Comparison of ENCODE assay signal across 9 mouse cellular contexts in genomic region chr4:128734217-128734616, GRCm38 (mm10). TPM values are rescaled to one million over a fixed set of nuclear protein-coding genes. Genes with fewer than 3 reads are reported as not detected.
DNase-seq lines count a peak whose midpoint lies in the region; ATAC-seq lines count a peak whose summit lies in the region.
"Had no signal": no experiment of that assay in that cellular context is flagged by ENCODE, and none has a peak within 500 bp of the region (broad histone marks: within the 10 kb centered on the region; RNA-seq: fewer than 3 reads in every experiment).

No protein-coding gene starts in this region.

- WGBS in forebrain, embryonic 14.5 days: 7% methylated on average over 5 of the region's 5 CpGs
- WGBS in stomach, embryonic 16.5 days: 18% methylated on average over 5 of the region's 5 CpGs

- peak; percentile 65 for ATAC-seq in forebrain, embryonic 14.5 days
- ATAC-seq in stomach, embryonic 16.5 days (ENCODE audit: insufficient read depth, low FRiP score): peak; percentile 77

- peak overlapping the region; percentile 32 for H3K9ac ChIP-seq in forebrain, embryonic 14.5 days (ENCODE audit: low read length)
- H3K9ac ChIP-seq in stomach, embryonic 16.5 days (ENCODE audit: low read length): 0 out of 2 replicates have a peak overlapping the region, but pooled peaks have one; percentile 6

- 0 out of 2 replicates have a peak overlapping the region, but pooled peaks have one; percentile 0 for H3K4me3 ChIP-seq in forebrain, embryonic 14.5 days (ENCODE audit: low read depth, low read length)
- H3K4me3 ChIP-seq in stomach, embryonic 16.5 days (replicated peaks; ENCODE audit: low read length): no peak overlapping the region
- H3K4me3 ChIP-seq: megakaryocyte, embryonic 14.5 days had no signal

- H3K27me3 ChIP-seq in forebrain, embryonic 14.5 days (replicated peaks; ENCODE audit: control insufficient read depth, insufficient read depth, low read length): no peaks in the 10 kb centered on the region
- H3K27me3 ChIP-seq in stomach, embryonic 16.5 days (ENCODE audit: control insufficient read depth, insufficient read depth, low read length): no peaks in the 10 kb centered on the region
- H3K27me3 ChIP-seq: megakaryocyte, embryonic 14.5 days had no signal

- no peaks in the 10 kb centered on the region for H3K9me3 ChIP-seq in forebrain, embryonic 14.5 days (replicated peaks; ENCODE audit: control insufficient read depth, low read length)
- no peaks in the 10 kb centered on the region for H3K9me3 ChIP-seq in stomach, embryonic 16.5 days (replicated peaks; ENCODE audit: control insufficient read depth, low read length)
- H3K9me3 ChIP-seq: megakaryocyte, embryonic 14.5 days had no signal

- peak overlapping the region; percentile 45 for H3K4me2 ChIP-seq in forebrain, embryonic 14.5 days (ENCODE audit: low read length)
- H3K4me2 ChIP-seq in stomach, embryonic 16.5 days (ENCODE audit: low read depth, low read length): peak overlapping the region; percentile 12; the same call in 1 of the 2 replicates

- DNase-seq in urinary bladder, postnatal 25 days (ENCODE audit: low spot score): peak; percentile 40
- no peak for DNase-seq in urinary bladder, postnatal 10 days (ENCODE audit: low spot score)
- peak; percentile 86 for DNase-seq in forebrain, embryonic 14.5 days (ENCODE audit: low spot score)
- DNase-seq in heart, postnatal 4 days: peak; percentile 81
- peak; percentile 62 to 82 for DNase-seq in layer of hippocampus, adult 8-10 months (ENCODE audit: low spot score in 2 of 2)
- DNase-seq in lung, postnatal 25 days (ENCODE audit: low spot score): peak; percentile 84
- no peak for DNase-seq in right cerebral cortex, adult 2 months (ENCODE audit: low spot score in 2 of 2)

- H3K36me3 ChIP-seq in forebrain, embryonic 14.5 days (ENCODE audit: control insufficient read depth, insufficient read depth, low read length): peaks cover 35% of the 10 kb centered on the region; the same call in 1 of the 2 replicates
- H3K36me3 ChIP-seq in stomach, embryonic 16.5 days (ENCODE audit: control insufficient read depth, insufficient read depth, low read length): no peaks in the 10 kb centered on the region

- H3K27ac ChIP-seq in forebrain, embryonic 14.5 days (ENCODE audit: low read depth, low read length): peak overlapping the region; percentile 82
- peak overlapping the region; percentile 50; the same call in 1 of the 2 replicates for H3K27ac ChIP-seq in stomach, embryonic 16.5 days (ENCODE audit: low read length)

- peaks cover 81% of the 10 kb centered on the region for H3K4me1 ChIP-seq in forebrain, embryonic 14.5 days (ENCODE audit: control insufficient read depth, insufficient read depth, low read length)
- H3K4me1 ChIP-seq in stomach, embryonic 16.5 days (ENCODE audit: control insufficient read depth, insufficient read depth, low read length): peaks cover 87% of the 10 kb centered on the region

RNA-seq across cellular contexts. Expression of gene A3galt2, which starts 20.9 kb away (rescaled TPM):
- 0.27 and 0.38 TPM in 2 replicates for polyA plus RNA-seq in forebrain, embryonic 14.5 days (2014; fragmentation: Nextera tagmentation; extraction: Ambion mirVana)
- under 1 TPM; 0.20 to 0.36 TPM for total RNA-seq in heart, postnatal 4 days (2021)
- total RNA-seq in layer of hippocampus, adult 8-10 months (2022): under 1 TPM; 0.13 to 0.53 (median 0.22) TPM
- 0.10 TPM in 2 replicates for polyA plus RNA-seq in stomach, embryonic 16.5 days (2015; fragmentation: Nextera tagmentation; extraction: Ambion mirVana)

Comparison
In these comparisons a context has a peak if more than half of its experiments do, and no peak if none do; other contexts are left out.
1. DNase-seq: peak in urinary bladder, postnatal 25 days (single experiment), forebrain, embryonic 14.5 days (single experiment), heart, postnatal 4 days (single experiment), layer of hippocampus, adult 8-10 months (2 of 2) and lung, postnatal 25 days (single experiment); none in urinary bladder, postnatal 10 days (single experiment) and right cerebral cortex, adult 2 months (0 of 2).